Mouse (Mus musculus) testis, adult 2 months (tissue): Measurements from ENCODE around the gene Pcnp. TPM values are rescaled to one million over a fixed set of nuclear protein-coding genes. Genes with fewer than 3 reads are reported as not detected.
"Not testable (repeated sequence)": the region's sequence is repeated elsewhere in the genome, so short reads cannot be mapped to it uniquely, and the experiment has no call there.

Experiments used
- H3K27ac ChIP-seq: fragments of 200-500 bp; 2 replicates; pipeline ENCODE4 v1.5.1; 2012; ENCODE audit warnings: low read depth, low read length; ENCODE audit not compliant: control insufficient read depth, insufficient read depth
- H3K27me3 ChIP-seq: fragments of 200-500 bp; 2 replicates; pipeline ENCODE4 v1.6.1; 2012; ENCODE audit warnings: mild to moderate bottlenecking, low read length, moderate library complexity; ENCODE audit not compliant: control insufficient read depth, insufficient read depth
- H3K36me3 ChIP-seq: fragments of 200-500 bp; 2 replicates; pipeline ENCODE4 v1.6.1; 2012; ENCODE audit warnings: mild to moderate bottlenecking, low read length; ENCODE audit not compliant: control insufficient read depth, insufficient read depth
- H3K4me1 ChIP-seq: fragments of 200-500 bp; 2 replicates; pipeline ENCODE4 v1.6.1; 2012; ENCODE audit warnings: low read length; ENCODE audit not compliant: control insufficient read depth, insufficient read depth
- H3K4me3 ChIP-seq: fragments of 200-500 bp; 2 replicates; pipeline ENCODE4 v1.5.1; 2012; ENCODE audit warnings: low read depth, mild to moderate bottlenecking, low read length, moderate library complexity, mixed read lengths; ENCODE audit not compliant: control insufficient read depth
- CTCF ChIP-seq: fragments of 200-500 bp; IDR thresholded peaks from 2 replicates; pipeline ENCODE4 v1.5.1; 2012; ENCODE audit warnings: low read depth, mild to moderate bottlenecking, inconsistent platforms, low read length, moderate library complexity; ENCODE audit not compliant: control insufficient read depth, insufficient read depth, insufficient replicate concordance
- POLR2A ChIP-seq: fragments of 200-500 bp; IDR thresholded peaks from 2 replicates; pipeline ENCODE4 v1.6.1; 2012; ENCODE audit warnings: low read depth, mild to moderate bottlenecking, inconsistent platforms, low read length, moderate library complexity; ENCODE audit not compliant: control insufficient read depth
- polyA plus RNA-seq: library from polyadenylated mRNA; depleted of rRNA; stranded (reverse); fragments of >200 nt; gene quantifications from 2 replicates; pipeline ENCODE4 v1.2.3, GENCODE M21; 2012; rRNA removed

The Pcnp gene
- polyA plus RNA-seq, 1 experiment: 17.3 TPM

- no peaks in the 10 kb centered on the region for H3K27me3 ChIP-seq
- no peak for TF ChIP-seq CTCF
- no peak for TF ChIP-seq POLR2A
- H3K4me1 ChIP-seq: no peaks in the 10 kb centered on the region
- H3K27ac ChIP-seq: no peak overlapping the region
- peak overlapping the region; percentile 33; the same call in 1 of the 2 replicates for H3K4me3 ChIP-seq
- no peaks in the 10 kb centered on the region; the same call in none of the 2 replicates for H3K36me3 ChIP-seq
Observed at GRCm38 (mm10) chr16:55971735-55972615, 57.6 kb downstream of the Pcnp start.

- no peak overlapping the region for H3K4me3 ChIP-seq
- no peaks in the 10 kb centered on the region for H3K27me3 ChIP-seq
- no peaks in the 10 kb centered on the region; the same call in none of the 2 replicates for H3K36me3 ChIP-seq
- no peak overlapping the region for H3K27ac ChIP-seq
- no peaks in the 10 kb centered on the region; the same call in 1 of the 2 replicates for H3K4me1 ChIP-seq
- TF ChIP-seq POLR2A (no peak), CTCF (no peak)
Observed at GRCm38 (mm10) chr16:55970416-55970815, 59.1 kb downstream of the Pcnp start.

GRCm38 (mm10) chr16:55969147-55969546 lies 60.4 kb downstream of the Pcnp start:
- Histone ChIP-seq H3K4me3 (no peak overlapping the region), H3K27me3 (no peaks in the 10 kb centered on the region), H3K27ac (no peak overlapping the region), H3K4me1 (peaks cover 3% of the 10 kb centered on the region), H3K36me3 (no peaks in the 10 kb centered on the region; the same call in none of the 2 replicates)
- TF ChIP-seq POLR2A (no peak), CTCF (peak; percentile 27; the same call in 1 of the 2 replicates)

DNA sequence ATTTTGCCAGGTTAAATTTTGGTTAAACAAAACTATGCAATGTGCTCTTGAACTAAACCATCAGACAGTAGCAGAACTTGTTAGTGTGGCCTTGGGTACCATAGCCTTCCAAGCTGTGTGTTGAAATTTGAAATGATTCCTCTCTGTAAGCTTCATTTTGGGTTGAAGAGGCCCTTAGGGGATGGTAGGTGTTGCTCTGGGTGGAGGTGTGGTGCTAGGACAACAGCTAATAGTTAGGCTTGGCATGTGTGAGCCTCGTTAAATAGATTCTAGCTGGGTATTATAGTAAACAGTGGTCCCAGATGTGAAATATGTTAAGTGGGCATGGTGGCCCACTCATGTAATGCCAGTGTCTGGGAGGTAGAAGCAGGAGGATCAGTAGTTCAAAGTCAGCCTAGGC lies 62.3 kb downstream of the Pcnp start:
- TF ChIP-seq CTCF (no peak), POLR2A (no peak)
- H3K27me3 ChIP-seq: no peaks in the 10 kb centered on the region
- no peak overlapping the region for H3K27ac ChIP-seq
- no peaks in the 10 kb centered on the region; the same call in none of the 2 replicates for H3K36me3 ChIP-seq
- peak overlapping the region; percentile 98; the same call in 1 of the 2 replicates for H3K4me3 ChIP-seq
- peaks cover 4% of the 10 kb centered on the region for H3K4me1 ChIP-seq

DNA sequence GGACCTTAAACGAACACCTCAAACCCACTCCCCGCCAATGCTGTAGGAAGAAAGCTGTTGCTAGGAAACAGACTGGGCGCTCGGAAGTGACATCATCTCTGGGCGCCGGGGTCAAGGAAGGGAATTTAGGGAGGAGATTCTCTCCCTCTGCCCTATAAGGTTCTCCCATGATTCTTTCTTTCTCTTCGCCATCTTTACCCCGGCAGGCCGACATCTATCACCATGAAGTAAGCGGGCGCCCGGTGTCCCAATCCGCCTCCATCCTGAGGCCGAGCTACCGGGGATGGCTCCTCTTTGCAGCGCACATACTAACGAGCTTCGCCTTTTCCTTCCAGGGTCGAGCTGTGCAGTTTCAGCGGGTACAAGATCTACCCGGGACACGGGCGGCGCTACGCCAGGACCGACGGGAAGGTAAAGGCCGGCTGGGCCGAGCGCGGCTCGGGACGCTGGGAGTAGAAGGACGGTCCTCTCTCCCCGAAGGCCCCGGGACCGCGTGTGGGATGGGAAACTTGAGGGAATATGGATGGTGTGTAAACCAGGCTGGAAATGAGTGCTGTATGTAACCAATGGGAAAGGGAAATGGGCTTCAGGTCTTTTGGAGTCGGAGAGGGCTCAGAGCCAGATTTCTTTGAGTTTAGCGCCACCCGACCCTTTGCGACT lies 63.2 kb downstream of the Pcnp start, which contains the start of gene Rpl24:
Rpl24 (plus strand) TSS at position 64 of the 660 bp plus-strand sequence.
- Histone ChIP-seq H3K36me3 (no peaks in the 10 kb centered on the region; the same call in none of the 2 replicates), H3K27ac (peak within 1 kb of the TSS; percentile 80)

DNA sequence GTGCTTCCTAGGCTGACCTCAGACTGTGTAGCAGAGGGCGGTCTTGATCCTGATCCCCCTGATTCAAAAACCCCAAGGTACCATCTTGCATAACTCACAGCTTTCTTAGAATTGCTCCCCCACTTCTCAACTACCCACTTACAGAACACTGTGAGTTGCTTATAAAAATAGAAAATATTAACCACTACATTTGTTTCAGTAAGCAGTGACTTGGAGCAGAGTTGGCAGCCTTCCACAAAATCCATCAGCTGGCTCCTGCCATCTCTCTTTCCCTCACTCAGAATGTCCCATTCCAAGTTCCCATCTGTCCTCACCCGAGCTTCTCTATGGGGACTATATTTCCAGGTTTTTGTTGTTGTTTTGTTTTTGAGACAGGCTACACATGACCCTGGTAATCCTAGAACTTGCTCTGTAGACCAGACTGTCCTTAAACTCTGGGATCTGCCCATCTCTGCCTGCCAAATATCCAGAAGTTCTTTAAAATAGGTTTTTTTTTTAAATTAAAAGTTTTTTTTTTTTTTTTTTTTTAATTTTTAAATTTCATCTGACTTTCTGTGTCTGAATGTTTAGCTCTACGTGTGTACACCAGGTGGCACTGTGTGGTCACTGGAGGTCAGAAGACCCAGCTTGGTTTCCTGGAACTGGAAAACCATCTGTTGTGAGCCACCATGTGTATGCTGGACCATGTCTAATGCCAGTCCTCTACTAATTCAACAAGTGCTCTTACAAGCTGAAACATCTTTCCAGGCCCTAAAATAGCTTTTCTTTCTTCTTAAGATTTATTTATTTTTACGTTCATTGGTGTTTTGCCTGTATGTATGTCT lies 65.2 kb downstream of the Pcnp start:
- Histone ChIP-seq H3K4me3 (peak overlapping the region; percentile 34; the same call in 1 of the 2 replicates), H3K36me3 (no peaks in the 10 kb centered on the region; the same call in 1 of the 2 replicates), H3K27me3 (no peaks in the 10 kb centered on the region), H3K4me1 (peaks cover 4% of the 10 kb centered on the region), H3K27ac (no peak overlapping the region)
- no peak for TF ChIP-seq CTCF
- no peak for TF ChIP-seq POLR2A

More for the DNA sequence above, 63.2 kb downstream of the Pcnp start, which contains the start of gene Rpl24:
- Histone ChIP-seq H3K4me1 (peaks cover 4% of the 10 kb centered on the region), H3K4me3 (peak within 1 kb of the TSS; percentile 98), H3K27me3 (no peaks in the 10 kb centered on the region)
- TF ChIP-seq POLR2A (peak; percentile 68), CTCF (no peak)

- not testable (repeated sequence) for H3K36me3 ChIP-seq, H3K27me3 ChIP-seq, H3K27ac ChIP-seq, H3K4me3 ChIP-seq, H3K4me1 ChIP-seq
Observed at GRCm38 (mm10) chr16:55963068-55963467, 66.5 kb downstream of the Pcnp start.

Other genes with a start within 250 kb of the Pcnp start
- gene Nfkbiz, start 190.8 kb downstream of the Pcnp start, polyA plus RNA-seq: 4.5 and 4.6 TPM in 2 replicates
- 8.5 and 8.8 TPM in 2 replicates for gene Nxpe3, start 134.5 kb downstream of the Pcnp start, polyA plus RNA-seq
- gene Cep97, start 94.9 kb downstream of the Pcnp start, polyA plus RNA-seq: 2.2 and 3.0 TPM in 2 replicates
- gene Rpl24, start 63.5 kb downstream of the Pcnp start, polyA plus RNA-seq: 200 and 210 TPM in 2 replicates
- 5.1 and 5.5 TPM in 2 replicates for gene Zbtb11, start 55.9 kb downstream of the Pcnp start, polyA plus RNA-seq
- 1.3 and 1.9 TPM in 2 replicates for gene Trmt10c, start 8.1 kb upstream of the Pcnp start, polyA plus RNA-seq
- 2.4 and 2.7 TPM in 2 replicates for gene Senp7, start 18.6 kb upstream of the Pcnp start, polyA plus RNA-seq
- gene Impg2, start 174.6 kb upstream of the Pcnp start, polyA plus RNA-seq: 6.1 and 8.4 TPM in 2 replicates